Mouse (Mus musculus): ENCODE data around the gene 1700009N14Rik.

1700009N14Rik gene

GRCm38 (mm10) chr4:39450069-39450468 is at the start of gene 1700009N14Rik:
TSS of gene 1700009N14Rik (plus strand) at chr4:39450295.
- DNase-seq (ENCODE audit: low spot score): no peak

GRCm38 (mm10) chr4:39437870-39438367 is 12.2 kb upstream of the 1700009N14Rik start:
- DNase-seq (ENCODE audit: low spot score): no peak

DNA sequence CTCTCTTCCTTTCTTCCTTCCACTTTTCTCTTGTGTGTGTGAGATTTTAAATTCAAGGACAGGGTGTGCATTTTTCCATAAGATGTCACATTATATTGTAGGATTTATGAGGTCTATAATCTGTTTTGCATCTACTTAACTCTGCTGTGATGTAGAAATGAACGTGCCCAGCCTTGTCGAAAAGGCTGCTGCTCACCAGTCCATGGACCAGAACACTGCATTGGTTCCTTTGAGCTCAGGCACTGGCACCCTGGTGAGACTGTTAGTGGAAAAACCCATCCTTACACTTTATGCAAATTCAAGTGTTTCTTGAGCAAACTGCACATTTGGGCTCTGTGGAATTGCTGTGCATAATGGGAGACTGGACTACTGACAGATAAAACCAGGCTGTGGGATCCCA is 24.2 kb downstream of the 1700009N14Rik start:
- no peak for DNase-seq (ENCODE audit: low spot score)

- no peak for DNase-seq (ENCODE audit: low spot score)
These were observed 36.3 kb downstream of the 1700009N14Rik start for GRCm38 (mm10) chr4:39486393-39486792.

DNA sequence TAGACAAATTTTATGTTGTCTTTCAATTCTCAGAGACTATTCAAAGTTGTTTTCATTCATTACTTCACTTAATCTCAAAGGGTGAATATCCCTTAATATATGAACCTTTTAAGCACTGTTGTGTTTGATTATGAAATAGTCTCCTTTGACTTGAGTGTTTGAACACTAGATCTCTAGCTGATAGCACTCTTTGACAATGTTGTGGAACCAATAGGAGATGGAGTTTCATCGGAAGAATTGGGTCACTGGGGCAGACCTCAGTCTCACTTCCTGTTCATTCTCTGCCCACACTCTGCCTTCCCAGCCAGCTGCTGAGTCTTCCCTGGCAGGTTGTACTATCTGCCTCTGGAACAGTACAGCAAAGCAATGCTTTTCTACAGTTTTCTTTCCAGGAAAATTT is 43.5 kb downstream of the 1700009N14Rik start:
- DNase-seq (ENCODE audit: low spot score): no peak

GRCm38 (mm10) chr4:39495875-39496274 is 45.8 kb downstream of the 1700009N14Rik start:
- no peak for DNase-seq (ENCODE audit: low spot score)
